Mouse (Mus musculus) MEL (cell line): ENCODE results near the gene Synpo2l.

ENCODE experiments used
- CTCF ChIP-seq, 3 experiments: IDR thresholded peaks in 2 of 3; conservative IDR thresholded peaks in 1 of 3; 2 replicates each; pipeline ENCODE4 v1.5.1; 2011 to 2012; ENCODE audit warnings: low read length in 3 of 3, low read depth in 2 of 3, mild to moderate bottlenecking in 2 of 3, improper control_type of control experiment in 1 of 3, inconsistent platforms in 1 of 3, mixed read lengths in 1 of 3, moderate library complexity in 1 of 3; ENCODE audit not compliant: control insufficient read depth in 1 of 3, insufficient read depth in 1 of 3, poor library complexity in 1 of 3, severe bottlenecking in 1 of 3
- EP300 ChIP-seq, 2 experiments: IDR thresholded peaks; 2 replicates each; pipeline ENCODE4 v1.6.1; 2011; ENCODE audit warnings: improper control_type of control experiment in 2 of 2, low read length in 2 of 2, low read depth in 1 of 2, mild to moderate bottlenecking in 1 of 2
- HCFC1 ChIP-seq: IDR thresholded peaks from 2 replicates; pipeline ENCODE4 v1.6.1; 2012; ENCODE audit warnings: low read depth, mild to moderate bottlenecking, inconsistent platforms, low read length, improper control_type of control experiment, moderate library complexity
- MAX ChIP-seq: IDR thresholded peaks from 2 replicates; pipeline ENCODE4 v1.6.1; 2011; ENCODE audit warnings: low read length, improper control_type of control experiment
- MAZ ChIP-seq: IDR thresholded peaks from 2 replicates; pipeline ENCODE4 v1.6.1; 2012; ENCODE audit warnings: low read depth, mild to moderate bottlenecking, inconsistent platforms, low read length, improper control_type of control experiment
- MYC ChIP-seq: IDR thresholded peaks from 2 replicates; pipeline ENCODE4 v1.6.1; 2011; ENCODE audit warnings: low read depth, mild to moderate bottlenecking, low read length, improper control_type of control experiment, moderate library complexity
- NELFE ChIP-seq: IDR thresholded peaks from 2 replicates; pipeline ENCODE4 v1.6.1; 2011; ENCODE audit warnings: low read depth, low read length, improper control_type of control experiment
- POLR2A ChIP-seq, 2 experiments: IDR thresholded peaks; 2 replicates each; pipeline ENCODE4 v1.6.1; 2011 to 2012; ENCODE audit warnings: low read length in 2 of 2, mild to moderate bottlenecking in 2 of 2, control low read depth in 1 of 2, improper control_type of control experiment in 1 of 2, low read depth in 1 of 2, moderate library complexity in 1 of 2; ENCODE audit not compliant: control insufficient read depth in 1 of 2, insufficient read depth in 1 of 2, poor library complexity in 1 of 2
- TBP ChIP-seq: IDR thresholded peaks from 2 replicates; pipeline ENCODE4 v1.8.0; 2011; ENCODE audit warnings: low read depth, low read length, improper control_type of control experiment
- USF1 ChIP-seq: IDR thresholded peaks from 2 replicates; pipeline ENCODE4 v1.6.1; 2014; ENCODE audit warnings: low read depth, mild to moderate bottlenecking, inconsistent platforms, low read length, improper control_type of control experiment, moderate library complexity
- ZKSCAN1 ChIP-seq: IDR thresholded peaks from 2 replicates; pipeline ENCODE4 v1.6.1; 2012; ENCODE audit warnings: low read depth, mild to moderate bottlenecking, inconsistent platforms, low read length, improper control_type of control experiment, moderate library complexity
- ZMIZ1 ChIP-seq: IDR thresholded peaks from 2 replicates; pipeline ENCODE4 v1.6.1; 2012; ENCODE audit warnings: low read depth, mild to moderate bottlenecking, inconsistent platforms, low read length, improper control_type of control experiment, moderate library complexity

GRCm38 (mm10) chr14:20693589-20694101, 25.5 kb upstream of the Synpo2l start:
- no peak for TF ChIP-seq ZMIZ1
- TF ChIP-seq USF1 = no peak
- TF ChIP-seq ZKSCAN1 = no peak
- TF ChIP-seq HCFC1 = no peak
- no peak for TF ChIP-seq CTCF (IDR thresholded peaks at IDR 0.05 in 2 of 3, conservative IDR thresholded peaks at IDR 0.05 in 1 of 3; ENCODE audit: control insufficient read depth in 1 of 3, insufficient read depth in 1 of 3, low read depth in 2 of 3, low read length in 3 of 3, poor library complexity in 1 of 3, severe bottlenecking in 1 of 3)
- no peak for TF ChIP-seq EP300 (IDR thresholded peaks at IDR 0.05; ENCODE audit: low read depth in 1 of 2, low read length in 2 of 2)
- no peak for TF ChIP-seq TBP
- TF ChIP-seq MAZ = no peak
- TF ChIP-seq MYC = no peak
- TF ChIP-seq NELFE = no peak
- no peak for TF ChIP-seq POLR2A (IDR thresholded peaks at IDR 0.05; ENCODE audit: control insufficient read depth in 1 of 2, insufficient read depth in 1 of 2, low read depth in 1 of 2, low read length in 2 of 2, poor library complexity in 1 of 2)
- TF ChIP-seq MAX = no peak
